Mouse (Mus musculus) MEL (cell line): ENCODE measurements around the gene Clock. TPM values are rescaled to one million over a fixed set of nuclear protein-coding genes. Genes with fewer than 3 reads are reported as not detected.

ENCODE experiments used
- DNase-seq: peaks from one replicate; pipeline ENCODE4 v3.0.0; 2011; ENCODE audit warnings: low read depth, low spot score
- H3K27ac ChIP-seq: 2 replicates; pipeline ENCODE4 v1.5.1; 2012; ENCODE audit warnings: low read depth, mild to moderate bottlenecking, control low read depth, low read length, moderate library complexity; ENCODE audit not compliant: control insufficient read depth
- H3K27me3 ChIP-seq, 2 experiments: fragments of 150-350 bp in 1 of 2; sonication (generic) in 1 of 2; 2 replicates each; pipeline ENCODE4 v1.6.1; 2012; ENCODE audit warnings: low read length in 2 of 2, mild to moderate bottlenecking in 2 of 2, improper control_type of control experiment in 1 of 2, moderate library complexity in 1 of 2; ENCODE audit not compliant: insufficient read depth in 2 of 2, control insufficient read depth in 1 of 2
- H3K36me3 ChIP-seq, 2 experiments: 2 replicates each; pipeline ENCODE4 v1.6.1; 2012 to 2014; ENCODE audit warnings: low read length in 2 of 2, improper control_type of control experiment in 1 of 2, inconsistent platforms in 1 of 2, mild to moderate bottlenecking in 1 of 2; ENCODE audit not compliant: insufficient read depth in 2 of 2, control insufficient read depth in 1 of 2
- H3K4me1 ChIP-seq, 2 experiments: fragments of 150-350 bp in 1 of 2; sonication (generic) in 1 of 2; 2 replicates each; pipeline ENCODE4 v1.6.1; 2012; ENCODE audit warnings: low read length in 2 of 2, improper control_type of control experiment in 1 of 2, mild to moderate bottlenecking in 1 of 2; ENCODE audit not compliant: insufficient read depth in 2 of 2, control insufficient read depth in 1 of 2
- H3K4me3 ChIP-seq, 2 experiments: fragments of 150-350 bp in 1 of 2; sonication (generic) in 1 of 2; 2 replicates each; pipeline ENCODE4 v1.5.1; 2012; ENCODE audit warnings: low read depth in 2 of 2, low read length in 2 of 2, mild to moderate bottlenecking in 2 of 2, moderate library complexity in 2 of 2, control low read depth in 1 of 2, improper control_type of control experiment in 1 of 2; ENCODE audit not compliant: control insufficient read depth in 1 of 2, insufficient read depth in 1 of 2
- H3K79me2 ChIP-seq: 2 replicates; pipeline ENCODE4 v1.6.1; 2012; ENCODE audit warnings: mild to moderate bottlenecking, low read length, moderate library complexity; ENCODE audit not compliant: control insufficient read depth, poor library complexity, insufficient read depth
- H3K9ac ChIP-seq: 2 replicates; pipeline ENCODE4 v1.6.1; 2012; ENCODE audit warnings: low read depth, mild to moderate bottlenecking, control low read depth, low read length, moderate library complexity; ENCODE audit not compliant: control insufficient read depth, poor library complexity, severe bottlenecking
- H3K9me3 ChIP-seq: fragments of 150-350 bp; sonication (generic); replicated peaks from 2 replicates; pipeline ENCODE4 v1.6.1; 2012; ENCODE audit warnings: mild to moderate bottlenecking, low read length, improper control_type of control experiment, moderate library complexity; ENCODE audit not compliant: insufficient read depth
- BHLHE40 ChIP-seq: IDR thresholded peaks from 2 replicates; pipeline ENCODE4 v1.6.1; 2012; ENCODE audit warnings: low read depth, mild to moderate bottlenecking, inconsistent platforms, low read length, improper control_type of control experiment, borderline replicate concordance
- CHD1 ChIP-seq: IDR thresholded peaks from 2 replicates; pipeline ENCODE4 v1.6.1; 2012; ENCODE audit warnings: low read depth, mild to moderate bottlenecking, inconsistent platforms, low read length, improper control_type of control experiment
- CHD2 ChIP-seq: IDR thresholded peaks from 2 replicates; pipeline ENCODE4 v1.6.1; 2011; ENCODE audit warnings: low read length, improper control_type of control experiment
- CTCF ChIP-seq, 3 experiments: IDR thresholded peaks in 2 of 3; conservative IDR thresholded peaks in 1 of 3; 2 replicates each; pipeline ENCODE4 v1.5.1; 2011 to 2012; ENCODE audit warnings: low read length in 3 of 3, low read depth in 2 of 3, mild to moderate bottlenecking in 2 of 3, improper control_type of control experiment in 1 of 3, inconsistent platforms in 1 of 3, mixed read lengths in 1 of 3, moderate library complexity in 1 of 3; ENCODE audit not compliant: control insufficient read depth in 1 of 3, insufficient read depth in 1 of 3, poor library complexity in 1 of 3, severe bottlenecking in 1 of 3
- ELF1 ChIP-seq: IDR thresholded peaks from 2 replicates; pipeline ENCODE4 v1.6.1; 2014; ENCODE audit warnings: low read depth, mild to moderate bottlenecking, inconsistent platforms, low read length, improper control_type of control experiment, moderate library complexity
- EP300 ChIP-seq, 2 experiments: IDR thresholded peaks; 2 replicates each; pipeline ENCODE4 v1.6.1; 2011; ENCODE audit warnings: improper control_type of control experiment in 2 of 2, low read length in 2 of 2, low read depth in 1 of 2, mild to moderate bottlenecking in 1 of 2
- ETS1 ChIP-seq: IDR thresholded peaks from 2 replicates; pipeline ENCODE4 v1.6.1; 2012; ENCODE audit warnings: low read depth, mild to moderate bottlenecking, inconsistent platforms, low read length, improper control_type of control experiment, moderate library complexity
- GATA1 ChIP-seq: IDR thresholded peaks from 2 replicates; pipeline ENCODE4 v1.6.1; 2011; ENCODE audit warnings: low read depth, low read length, improper control_type of control experiment
- HCFC1 ChIP-seq: IDR thresholded peaks from 2 replicates; pipeline ENCODE4 v1.6.1; 2012; ENCODE audit warnings: low read depth, mild to moderate bottlenecking, inconsistent platforms, low read length, improper control_type of control experiment, moderate library complexity
- JUND ChIP-seq: IDR thresholded peaks from 2 replicates; pipeline ENCODE4 v1.6.1; 2011; ENCODE audit warnings: low read depth, mild to moderate bottlenecking, improper control_type of control experiment, low read length
- KAT2A ChIP-seq: conservative IDR thresholded peaks from 2 replicates; pipeline ENCODE4 v1.6.1; 2012; ENCODE audit warnings: low read depth, low read length, improper control_type of control experiment, inconsistent platforms
- MAFK ChIP-seq: IDR thresholded peaks from 2 replicates; pipeline ENCODE4 v1.6.1; 2011; ENCODE audit warnings: low read depth, mild to moderate bottlenecking, low read length, improper control_type of control experiment, borderline replicate concordance
- MAX ChIP-seq: IDR thresholded peaks from 2 replicates; pipeline ENCODE4 v1.6.1; 2011; ENCODE audit warnings: low read length, improper control_type of control experiment
- MAZ ChIP-seq: IDR thresholded peaks from 2 replicates; pipeline ENCODE4 v1.6.1; 2012; ENCODE audit warnings: low read depth, mild to moderate bottlenecking, inconsistent platforms, low read length, improper control_type of control experiment
- MEF2A ChIP-seq: IDR thresholded peaks from 2 replicates; pipeline ENCODE4 v1.6.1; 2014; ENCODE audit warnings: low read depth, mild to moderate bottlenecking, inconsistent platforms, low read length, improper control_type of control experiment; ENCODE audit not compliant: poor library complexity, insufficient replicate concordance, severe bottlenecking; ENCODE audit errors: extremely low read depth
- MXI1 ChIP-seq: IDR thresholded peaks from 2 replicates; pipeline ENCODE4 v1.6.1; 2011; ENCODE audit warnings: mild to moderate bottlenecking, low read depth, low read length, improper control_type of control experiment
- MYB ChIP-seq: IDR thresholded peaks from 2 replicates; pipeline ENCODE4 v1.6.1; 2011; ENCODE audit warnings: mild to moderate bottlenecking, low read depth, low read length, improper control_type of control experiment
- MYC ChIP-seq: IDR thresholded peaks from 2 replicates; pipeline ENCODE4 v1.6.1; 2011; ENCODE audit warnings: low read depth, mild to moderate bottlenecking, low read length, improper control_type of control experiment, moderate library complexity
- NRF1 ChIP-seq: IDR thresholded peaks from 2 replicates; pipeline ENCODE4 v1.6.1; 2014; ENCODE audit warnings: low read depth, mild to moderate bottlenecking, inconsistent platforms, low read length, improper control_type of control experiment, moderate library complexity; ENCODE audit not compliant: poor library complexity, insufficient read depth, severe bottlenecking
- POLR2A ChIP-seq, 2 experiments: IDR thresholded peaks; 2 replicates each; pipeline ENCODE4 v1.6.1; 2011 to 2012; ENCODE audit warnings: low read length in 2 of 2, mild to moderate bottlenecking in 2 of 2, control low read depth in 1 of 2, improper control_type of control experiment in 1 of 2, low read depth in 1 of 2, moderate library complexity in 1 of 2; ENCODE audit not compliant: control insufficient read depth in 1 of 2, insufficient read depth in 1 of 2, poor library complexity in 1 of 2
- POLR2AphosphoS2 ChIP-seq: IDR thresholded peaks from 2 replicates; pipeline ENCODE4 v1.6.1; 2011; ENCODE audit warnings: low read length, improper control_type of control experiment
- POLR2AphosphoS5 ChIP-seq: IDR thresholded peaks from 2 replicates; pipeline ENCODE4 v1.6.1; 2012; ENCODE audit warnings: low read depth, borderline replicate concordance, mild to moderate bottlenecking, inconsistent platforms, low read length, moderate library complexity, mixed read lengths
- RCOR1 ChIP-seq: IDR thresholded peaks from 2 replicates; pipeline ENCODE4 v1.6.1; 2012; ENCODE audit warnings: low read depth, mild to moderate bottlenecking, inconsistent platforms, low read length, improper control_type of control experiment
- SIN3A ChIP-seq: IDR thresholded peaks from 2 replicates; pipeline ENCODE4 v1.6.1; 2012; ENCODE audit warnings: low read length, improper control_type of control experiment, inconsistent platforms
- SMC3 ChIP-seq: IDR thresholded peaks from 2 replicates; pipeline ENCODE4 v1.6.1; 2011; ENCODE audit warnings: low read depth, low read length, improper control_type of control experiment
- TAL1 ChIP-seq: IDR thresholded peaks from 2 replicates; pipeline ENCODE4 v1.6.1; 2012; ENCODE audit warnings: mild to moderate bottlenecking, inconsistent platforms, low read length, moderate library complexity, mixed read lengths
- TBP ChIP-seq: IDR thresholded peaks from 2 replicates; pipeline ENCODE4 v1.8.0; 2011; ENCODE audit warnings: low read depth, low read length, improper control_type of control experiment
- UBTF ChIP-seq: IDR thresholded peaks from 2 replicates; pipeline ENCODE4 v1.6.1; 2012; ENCODE audit warnings: low read depth, mild to moderate bottlenecking, inconsistent platforms, low read length, improper control_type of control experiment, moderate library complexity, borderline replicate concordance; ENCODE audit not compliant: insufficient read depth
- USF1 ChIP-seq: IDR thresholded peaks from 2 replicates; pipeline ENCODE4 v1.6.1; 2014; ENCODE audit warnings: low read depth, mild to moderate bottlenecking, inconsistent platforms, low read length, improper control_type of control experiment, moderate library complexity
- USF2 ChIP-seq, 2 experiments: IDR thresholded peaks; 2 replicates each; pipeline ENCODE4 v1.6.1; 2011 to 2012; ENCODE audit warnings: improper control_type of control experiment in 2 of 2, low read length in 2 of 2, borderline replicate concordance in 1 of 2, inconsistent platforms in 1 of 2, low read depth in 1 of 2, mild to moderate bottlenecking in 1 of 2; ENCODE audit not compliant: insufficient read depth in 1 of 2
- ZC3H11A ChIP-seq: IDR thresholded peaks from 2 replicates; pipeline ENCODE4 v1.6.1; 2012; ENCODE audit warnings: low read depth, mild to moderate bottlenecking, inconsistent platforms, low read length, improper control_type of control experiment
- ZKSCAN1 ChIP-seq: IDR thresholded peaks from 2 replicates; pipeline ENCODE4 v1.6.1; 2012; ENCODE audit warnings: low read depth, mild to moderate bottlenecking, inconsistent platforms, low read length, improper control_type of control experiment, moderate library complexity
- ZMIZ1 ChIP-seq: IDR thresholded peaks from 2 replicates; pipeline ENCODE4 v1.6.1; 2012; ENCODE audit warnings: low read depth, mild to moderate bottlenecking, inconsistent platforms, low read length, improper control_type of control experiment, moderate library complexity
- ZNF384 ChIP-seq: IDR thresholded peaks from 2 replicates; pipeline ENCODE4 v1.6.1; 2012; ENCODE audit warnings: low read depth, mild to moderate bottlenecking, inconsistent platforms, low read length, improper control_type of control experiment
- polyA plus RNA-seq, 2 experiments: library from polyadenylated mRNA; stranded (reverse) in 1 of 2; unstranded in 1 of 2; fragments of >175 nt in 1 of 2; fragments of >200 nt in 1 of 2; gene quantifications; 2 replicates each; pipeline versions ENCODE4 v1.2.1 to v1.2.4; 2012; ENCODE audit warnings: low replicate concordance in 2 of 2, low read depth in 1 of 2; ENCODE audit not compliant: insufficient read length in 2 of 2, insufficient read depth in 1 of 2, missing spikeins in 1 of 2
- total RNA-seq: library from RNA; depleted of rRNA; stranded (reverse); fragments of 300-350 nt; gene quantifications from 2 replicates; pipeline ENCODE4 v1.2.3, GENCODE M21; 2012; rRNA removed

Clock gene
- total RNA-seq (4.1 and 4.5 TPM in 2 replicates), polyA plus RNA-seq (10 to 100 TPM in 1 of 2 experiments, 1 to 10 TPM in 1; 6.3 to 77.5 TPM)

DNA sequence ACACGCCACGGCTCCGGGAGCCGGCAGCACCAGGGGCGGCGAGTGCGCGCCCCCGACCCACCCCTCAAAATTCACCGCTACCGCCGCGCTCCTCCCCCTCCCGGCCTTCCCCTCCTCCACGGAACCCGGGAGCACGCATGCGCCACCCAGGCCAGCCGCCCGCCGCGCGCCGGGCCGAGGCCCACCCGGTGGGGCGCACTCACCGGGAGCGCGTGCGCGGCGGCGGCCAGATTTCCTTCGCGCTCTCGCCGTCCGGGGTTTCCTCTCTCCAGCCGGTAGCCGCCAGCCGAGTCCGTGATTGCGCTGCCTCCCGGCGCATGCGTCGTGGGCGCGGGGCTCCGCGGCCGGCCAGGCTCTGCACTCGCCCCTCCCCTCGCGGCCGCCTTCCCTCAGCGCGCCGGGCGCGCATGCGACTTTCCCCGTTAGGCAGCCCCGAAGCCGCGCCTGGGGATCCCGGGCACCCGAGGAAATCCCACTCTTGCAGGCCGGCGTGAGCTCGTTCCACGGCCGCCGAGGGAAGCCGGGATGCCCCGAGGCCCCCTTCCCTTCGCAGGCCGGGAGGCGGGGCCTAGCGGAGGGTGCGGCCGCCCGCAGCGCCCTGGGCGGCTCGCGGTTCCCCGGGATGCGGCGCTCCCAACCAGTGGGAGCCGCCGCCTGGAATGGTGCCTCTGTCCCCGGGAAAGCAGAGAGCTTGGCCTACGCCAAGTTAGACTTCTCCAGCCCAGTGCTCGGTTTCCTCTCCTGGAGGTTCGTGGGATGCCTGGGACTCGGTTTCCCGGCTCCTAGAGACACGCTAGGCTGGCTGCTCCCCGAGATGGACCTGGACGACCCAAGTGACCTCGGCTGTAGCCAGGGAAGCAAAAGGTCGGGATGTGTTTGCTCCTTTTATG is at the start of gene Clock:
Gene Clock, minus strand, starts transcription at position 341 of the 890 bp plus-strand sequence.
- peaks cover 17% of the 10 kb centered on the region for H3K79me2 ChIP-seq
- TF ChIP-seq KAT2A (no peak; the same call in 1 of the 2 replicates), ZMIZ1 (peak; percentile 82), MAFK (no peak), MYC (no peak), BHLHE40 (no peak), CHD2 (no peak), NRF1 (peak; percentile 94), CTCF (IDR thresholded peaks at IDR 0.05 in 2 of 3, conservative IDR thresholded peaks at IDR 0.05 in 1 of 3; ENCODE audit: control insufficient read depth in 1 of 3, insufficient read depth in 1 of 3, low read depth in 2 of 3, low read length in 3 of 3, poor library complexity in 1 of 3, severe bottlenecking in 1 of 3) (no peak), MYB (0 out of 2 replicates have a peak, but pooled peaks have one; percentile 15), USF1 (0 out of 2 replicates have a peak, but pooled peaks have one; percentile 13), TBP (no peak), ZKSCAN1 (no peak), USF2 (IDR thresholded peaks at IDR 0.05; ENCODE audit: borderline replicate concordance in 1 of 2, insufficient read depth in 1 of 2, low read depth in 1 of 2, low read length in 2 of 2) (no peak), MAX (peak; percentile 78; the same call in 1 of the 2 replicates), RCOR1 (peak; percentile 72), GATA1 (no peak), POLR2AphosphoS5 (no peak), MEF2A (no peak), TAL1 (no peak), HCFC1 (peak; percentile 62), MXI1 (peak; percentile 76), POLR2AphosphoS2 (peak; percentile 56; the same call in 1 of the 2 replicates), EP300 (IDR thresholded peaks at IDR 0.05; ENCODE audit: low read depth in 1 of 2, low read length in 2 of 2) (no peak), POLR2A (IDR thresholded peaks at IDR 0.05; ENCODE audit: control insufficient read depth in 1 of 2, insufficient read depth in 1 of 2, low read depth in 1 of 2, low read length in 2 of 2, poor library complexity in 1 of 2) (peak; percentile 64 to 68; a peak in 3 of 4 replicates), ETS1 (peak; percentile 34; the same call in 1 of the 2 replicates), JUND (no peak), UBTF (no peak), CHD1 (no peak), ELF1 (no peak), ZNF384 (no peak), ZC3H11A (no peak), SIN3A (0 out of 2 replicates have a peak, but pooled peaks have one; percentile 57), MAZ (peak; percentile 87), SMC3 (0 out of 2 replicates have a peak, but pooled peaks have one; percentile 3)

More for the DNA sequence above, at the start of gene Clock:
- Histone ChIP-seq H3K4me3 (peak within 1 kb of the TSS; percentile 84 to 94), H3K4me1 (peaks cover 3 to 4% of the 10 kb centered on the region in 2 experiments; a peak in 3 of 4 replicates), H3K27me3 (peaks cover 1 to 2% of the 10 kb centered on the region in 2 experiments; a peak in 3 of 4 replicates), H3K36me3 (peaks cover 2 to 14% of the 10 kb centered on the region in 2 experiments; a peak in 3 of 4 replicates), H3K9ac (peak within 1 kb of the TSS; percentile 83), H3K27ac (peak within 1 kb of the TSS; percentile 66), H3K9me3 (no peaks in the 10 kb centered on the region)
- peak; percentile 88 for DNase-seq
